Mouse (Mus musculus): ENCODE data around the gene Ccl3. TPM values are rescaled to one million over a fixed set of nuclear protein-coding genes. Genes with fewer than 3 reads are reported as not detected.

Gene Ccl3
- polyA plus RNA-seq, 1 experiment from 2014 or later = 0.26 TPM

- no peak overlapping the region for H3K27ac ChIP-seq
- H3K36me3 ChIP-seq = no peaks in the 10 kb centered on the region
- no peaks in the 10 kb centered on the region for H3K9me3 ChIP-seq (replicated peaks)
- 83% methylated on average over 2 of the region's 2 CpGs for WGBS
- DNase-seq (ENCODE audit: low spot score) = no peak
- no peaks in the 10 kb centered on the region for H3K4me1 ChIP-seq
- no peaks in the 10 kb centered on the region for H3K27me3 ChIP-seq (ENCODE audit: low read depth, poor library complexity, severe bottlenecking)
- no peak overlapping the region for H3K4me3 ChIP-seq
Measured at GRCm38 (mm10) chr11:83610900-83611299, 38.3 kb downstream of the Ccl3 start.

DNA sequence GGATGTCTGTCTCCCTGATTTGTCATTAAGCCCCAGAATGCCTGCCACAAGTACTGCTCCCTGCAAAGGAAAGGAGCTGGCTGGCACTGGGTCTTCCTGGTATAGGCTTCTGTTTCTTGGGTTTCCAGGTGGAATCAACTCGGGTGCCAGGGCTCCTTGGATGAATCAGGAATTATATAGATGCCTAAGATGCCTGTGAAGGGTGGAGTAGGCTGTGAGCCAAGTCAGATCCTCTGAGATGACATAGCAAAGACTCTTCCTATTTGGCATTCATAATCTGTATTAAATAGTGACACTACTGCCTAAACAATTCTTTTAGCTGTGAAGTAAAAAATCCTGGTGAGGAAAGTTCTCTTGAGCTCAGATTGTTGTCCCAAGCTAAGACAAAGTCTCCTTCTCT lies 42.8 kb downstream of the Ccl3 start:
- Histone ChIP-seq H3K4me3 (no peak overlapping the region), H3K9me3 (replicated peaks) (no peaks in the 10 kb centered on the region), H3K27ac (no peak overlapping the region), H3K27me3 (ENCODE audit: low read depth, poor library complexity, severe bottlenecking) (no peaks in the 10 kb centered on the region), H3K4me1 (no peaks in the 10 kb centered on the region), H3K36me3 (no peaks in the 10 kb centered on the region)
- WGBS = 60% methylated on average over 1 of the region's 1 CpGs
- no peak for DNase-seq (ENCODE audit: low spot score)

GRCm38 (mm10) chr11:83605535-83605934 lies 43.6 kb downstream of the Ccl3 start:
- Histone ChIP-seq H3K4me3 (no peak overlapping the region), H3K4me1 (no peaks in the 10 kb centered on the region), H3K27ac (no peak overlapping the region), H3K27me3 (ENCODE audit: low read depth, poor library complexity, severe bottlenecking) (no peaks in the 10 kb centered on the region), H3K36me3 (no peaks in the 10 kb centered on the region), H3K9me3 (replicated peaks) (no peaks in the 10 kb centered on the region)
- no peak for DNase-seq (ENCODE audit: low spot score)
- 93% methylated on average over 3 of the region's 3 CpGs for WGBS

- Histone ChIP-seq H3K36me3 (no peaks in the 10 kb centered on the region), H3K4me1 (no peaks in the 10 kb centered on the region)
- 96% methylated on average over 4 of the region's 4 CpGs for WGBS
Measured at GRCm38 (mm10) chr11:83604698-83605097, 44.5 kb downstream of the Ccl3 start.

DNA sequence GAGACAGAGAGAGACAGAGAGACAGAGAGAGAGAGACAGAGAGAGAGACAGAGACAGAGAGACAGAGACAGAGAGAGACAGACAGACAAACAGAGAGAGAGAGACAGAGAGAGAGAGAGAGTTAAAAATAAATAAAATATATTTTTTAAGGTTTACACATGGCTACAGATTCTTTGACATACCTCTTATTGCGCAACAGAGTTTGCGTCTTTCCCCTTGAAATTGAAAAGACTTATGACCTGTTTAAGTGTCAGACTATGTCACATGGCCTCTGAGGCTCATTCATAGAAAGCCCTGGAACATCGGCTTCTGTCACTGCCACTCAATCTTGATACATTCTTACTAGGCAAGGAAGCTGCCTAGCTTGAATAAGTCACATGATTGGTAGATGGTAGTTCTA lies 45.8 kb downstream of the Ccl3 start:
- no peak for DNase-seq (ENCODE audit: low spot score)
- H3K27me3 ChIP-seq (ENCODE audit: low read depth, poor library complexity, severe bottlenecking) = no peaks in the 10 kb centered on the region
- H3K4me1 ChIP-seq = no peaks in the 10 kb centered on the region
- H3K36me3 ChIP-seq = no peaks in the 10 kb centered on the region
- WGBS = 92% methylated on average over 3 of the region's 3 CpGs
- no peak overlapping the region for H3K4me3 ChIP-seq
- no peak overlapping the region for H3K27ac ChIP-seq
- no peaks in the 10 kb centered on the region for H3K9me3 ChIP-seq (replicated peaks)

More at GRCm38 (mm10) chr11:83604698-83605097, 44.5 kb downstream of the Ccl3 start:
- H3K27me3 ChIP-seq (ENCODE audit: low read depth, poor library complexity, severe bottlenecking) = no peaks in the 10 kb centered on the region
- no peak for DNase-seq (ENCODE audit: low spot score)
- no peak overlapping the region for H3K4me3 ChIP-seq
- H3K27ac ChIP-seq = no peak overlapping the region
- no peaks in the 10 kb centered on the region for H3K9me3 ChIP-seq (replicated peaks)

DNA sequence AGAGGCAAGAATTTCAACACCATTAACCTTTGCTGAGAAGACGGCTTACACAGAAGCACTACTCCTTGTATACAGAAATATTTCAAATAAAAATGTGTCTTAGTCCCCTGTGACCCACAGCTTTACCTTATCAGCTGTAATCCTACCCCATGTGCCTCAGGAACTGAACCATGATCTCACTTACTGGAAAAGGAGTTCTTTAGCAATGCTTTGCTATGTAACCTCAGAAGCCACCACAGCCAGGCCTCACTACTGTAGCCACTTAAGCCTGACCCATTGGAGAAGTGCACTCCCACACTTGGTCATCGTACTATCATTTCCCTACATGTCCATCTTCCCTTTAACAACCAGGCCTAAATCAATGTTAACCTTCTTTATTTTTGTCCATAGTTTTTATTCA lies 48.6 kb downstream of the Ccl3 start:
- H3K36me3 ChIP-seq = no peaks in the 10 kb centered on the region
- no peaks in the 10 kb centered on the region for H3K4me1 ChIP-seq
- no peaks in the 10 kb centered on the region for H3K27me3 ChIP-seq (ENCODE audit: low read depth, poor library complexity, severe bottlenecking)
- H3K9me3 ChIP-seq (replicated peaks) = no peaks in the 10 kb centered on the region
- DNase-seq (ENCODE audit: low spot score) = no peak
- no peak overlapping the region for H3K27ac ChIP-seq
- WGBS = 94% methylated on average over 2 of the region's 2 CpGs
- H3K4me3 ChIP-seq = no peak overlapping the region

GRCm38 (mm10) chr11:83598991-83599390 lies 50.2 kb downstream of the Ccl3 start:
- Histone ChIP-seq H3K4me1 (no peaks in the 10 kb centered on the region), H3K36me3 (no peaks in the 10 kb centered on the region), H3K27ac (no peak overlapping the region), H3K9me3 (replicated peaks) (no peaks in the 10 kb centered on the region), H3K27me3 (ENCODE audit: low read depth, poor library complexity, severe bottlenecking) (no peaks in the 10 kb centered on the region), H3K4me3 (no peak overlapping the region)
- no peak for DNase-seq (ENCODE audit: low spot score)
- WGBS = 91% methylated on average over 3 of the region's 3 CpGs

GRCm38 (mm10) chr11:83598207-83598837 lies 50.8 kb downstream of the Ccl3 start:
- H3K4me1 ChIP-seq = no peaks in the 10 kb centered on the region
- no peak for DNase-seq (ENCODE audit: low spot score)
- no peaks in the 10 kb centered on the region for H3K27me3 ChIP-seq (ENCODE audit: low read depth, poor library complexity, severe bottlenecking)
- no peaks in the 10 kb centered on the region for H3K9me3 ChIP-seq (replicated peaks)
- H3K27ac ChIP-seq = no peak overlapping the region
- no peak overlapping the region for H3K4me3 ChIP-seq
- 69% methylated on average over 3 of the region's 3 CpGs for WGBS
- no peaks in the 10 kb centered on the region for H3K36me3 ChIP-seq

Other genes with a start within 250 kb of the Ccl3 start
- 1.5 and 1.6 TPM in 2 replicates for gene Rasl10b, start 240.2 kb downstream of the Ccl3 start, polyA plus RNA-seq (2016; fragmentation: Nextera tagmentation; extraction: Ambion mirVana)
- not detected in 2 replicates for gene Gas2l2, start 219.9 kb downstream of the Ccl3 start, polyA plus RNA-seq (2016; fragmentation: Nextera tagmentation; extraction: Ambion mirVana)
- gene 1700020L24Rik, start 211.7 kb downstream of the Ccl3 start, polyA plus RNA-seq (2016; fragmentation: Nextera tagmentation; extraction: Ambion mirVana) = 0.31 TPM in 1 of 2 replicates, not detected in the other
- 0.75 and 2.3 TPM in 2 replicates for gene Mmp28, start 186.3 kb downstream of the Ccl3 start, polyA plus RNA-seq (2016; fragmentation: Nextera tagmentation; extraction: Ambion mirVana)
- gene Taf15, start 176.3 kb downstream of the Ccl3 start, polyA plus RNA-seq (2016; fragmentation: Nextera tagmentation; extraction: Ambion mirVana) = 11.3 and 11.9 TPM in 2 replicates
- not detected in 2 replicates for gene Heatr9, start 127.2 kb downstream of the Ccl3 start, polyA plus RNA-seq (2016; fragmentation: Nextera tagmentation; extraction: Ambion mirVana)
- gene Ccl5, start 118.8 kb downstream of the Ccl3 start, polyA plus RNA-seq (2016; fragmentation: Nextera tagmentation; extraction: Ambion mirVana) = not detected in 2 replicates
- gene Ccl9, start 70.7 kb downstream of the Ccl3 start, polyA plus RNA-seq (2016; fragmentation: Nextera tagmentation; extraction: Ambion mirVana) = 0.78 and 1.2 TPM in 2 replicates
- gene Ccl6, start 56.3 kb downstream of the Ccl3 start, polyA plus RNA-seq (2016; fragmentation: Nextera tagmentation; extraction: Ambion mirVana) = 1.3 and 1.6 TPM in 2 replicates
- not detected in 2 replicates for gene Rpl9-ps1, start 3.7 kb downstream of the Ccl3 start, polyA plus RNA-seq (2016; fragmentation: Nextera tagmentation; extraction: Ambion mirVana)
- 0.23 TPM in 1 of 2 replicates, not detected in the other for gene Ccl4, start 13.2 kb upstream of the Ccl3 start, polyA plus RNA-seq (2016; fragmentation: Nextera tagmentation; extraction: Ambion mirVana)
- gene Wfdc17, start 54.6 kb upstream of the Ccl3 start, polyA plus RNA-seq (2016; fragmentation: Nextera tagmentation; extraction: Ambion mirVana) = 0.30 TPM in 1 of 2 replicates, not detected in the other
- not detected in 2 replicates for gene Wfdc18, start 59.7 kb upstream of the Ccl3 start, polyA plus RNA-seq (2016; fragmentation: Nextera tagmentation; extraction: Ambion mirVana)
- not detected in 2 replicates for gene Wfdc21, start 97.6 kb upstream of the Ccl3 start, polyA plus RNA-seq (2016; fragmentation: Nextera tagmentation; extraction: Ambion mirVana)
- 22.8 and 30.4 TPM in 2 replicates for gene Heatr6, start 104.3 kb upstream of the Ccl3 start, polyA plus RNA-seq (2016; fragmentation: Nextera tagmentation; extraction: Ambion mirVana)
- gene Hnf1b, start 200.7 kb upstream of the Ccl3 start, polyA plus RNA-seq (2016; fragmentation: Nextera tagmentation; extraction: Ambion mirVana) = 0.14 TPM in 1 of 2 replicates, not detected in the other

Data from limb, embryonic 10.5 days (tissue).